Mouse (Mus musculus) neural tube, embryonic 14.5 days (tissue): ENCODE results near the gene Ccser2. TPM values are rescaled to one million over a fixed set of nuclear protein-coding genes. Genes with fewer than 3 reads are reported as not detected.
"Not testable (repeated sequence)": the region's sequence is repeated elsewhere in the genome, so short reads cannot be mapped to it uniquely, and the experiment has no call there.

Experiments
- ATAC-seq: fragments of 200-750 bp; cut with Nextera tagmentation; 2 replicates; pipeline ENCODE4 v1.8.0; 2017; ENCODE audit warnings: low read depth, mild to moderate bottlenecking, moderate TSS enrichment, moderate library complexity
- H3K27ac ChIP-seq: fragments of 300-500 bp; sonication (generic); 2 replicates; pipeline ENCODE4 v1.5.1; 2014; ENCODE audit warnings: low read depth, mild to moderate bottlenecking, control low read depth, low read length, moderate library complexity, mixed read lengths
- H3K27me3 ChIP-seq: fragments of 300-500 bp; sonication (generic); 2 replicates; pipeline ENCODE4 v1.6.1; 2014; ENCODE audit warnings: low read length; ENCODE audit not compliant: control insufficient read depth, insufficient read depth
- H3K36me3 ChIP-seq: fragments of 300-500 bp; sonication (generic); 2 replicates; pipeline ENCODE4 v1.6.1; 2014; ENCODE audit warnings: low read length, mixed read lengths; ENCODE audit not compliant: control insufficient read depth, insufficient read depth
- H3K4me1 ChIP-seq: fragments of 300-500 bp; sonication (generic); 2 replicates; pipeline ENCODE4 v1.6.1; 2014; ENCODE audit warnings: low read length; ENCODE audit not compliant: control insufficient read depth, insufficient read depth
- H3K4me2 ChIP-seq: fragments of 300-500 bp; sonication (generic); 2 replicates; pipeline ENCODE4 v1.6.1; 2014; ENCODE audit warnings: mild to moderate bottlenecking, low read depth, low read length, control low read depth
- H3K4me3 ChIP-seq: fragments of 300-500 bp; sonication (generic); 2 replicates; pipeline ENCODE4 v1.5.1; 2014; ENCODE audit warnings: low read depth, low read length, control low read depth, mixed read lengths
- H3K9ac ChIP-seq: fragments of 300-500 bp; sonication (generic); replicated peaks from 2 replicates; pipeline ENCODE4 v1.6.1; 2014; ENCODE audit warnings: low read depth, mild to moderate bottlenecking, control low read depth, low read length, mixed read lengths
- H3K9me3 ChIP-seq: fragments of 300-500 bp; sonication (generic); 2 replicates; pipeline ENCODE4 v1.6.1; 2016; ENCODE audit warnings: low read length; ENCODE audit not compliant: control insufficient read depth
- WGBS: fragments of 180-500 bp; shearing (Covaris S2); extraction: QIAGEN DNeasy Blood & Tissue Kit; methylation state at CpG from one replicate; pipeline ENCODE4 v1.1.7; 2014; 5-methylcytosine and 5-hydroxymethylcytosine counted together
- polyA plus RNA-seq: library from polyadenylated mRNA; unstranded; fragments of >200 nt; fragmentation: Nextera tagmentation; extraction: Ambion mirVana; gene quantifications from 2 replicates; pipeline ENCODE4 v1.2.1, GENCODE M21; 2014

Ccser2 gene
- 98.0 and 105 TPM in 2 replicates for polyA plus RNA-seq

GRCm38 (mm10) chr14:36968628-36969147, at the start of gene Ccser2:
Ccser2 (minus strand) TSS chr14:36968777.
- Histone ChIP-seq H3K27me3 (no peaks in the 10 kb centered on the region), H3K36me3 (no peaks in the 10 kb centered on the region), H3K27ac (peak within 1 kb of the TSS; percentile 88), H3K4me1 (peaks cover 14% of the 10 kb centered on the region; the same call in 1 of the 2 replicates), H3K4me2 (peak within 1 kb of the TSS; percentile 48), H3K4me3 (peak within 1 kb of the TSS; percentile 85), H3K9me3 (no peaks in the 10 kb centered on the region), H3K9ac (peak within 1 kb of the TSS; percentile 95)
- ATAC-seq, result peak; percentile 99
- 2% methylated on average over 39 of the region's 39 CpGs for WGBS

GRCm38 (mm10) chr14:37015894-37016293, 47.3 kb upstream of the Ccser2 start:
- no peak for ATAC-seq
- 38% methylated on average over 5 of the region's 5 CpGs for WGBS
- Histone ChIP-seq H3K4me1 (no peaks in the 10 kb centered on the region), H3K4me3 (no peak overlapping the region), H3K9ac (no peak overlapping the region), H3K9me3 (peaks cover 2% of the 10 kb centered on the region; the same call in 1 of the 2 replicates), H3K4me2 (no peak overlapping the region), H3K27me3 (no peaks in the 10 kb centered on the region), H3K36me3 (no peaks in the 10 kb centered on the region), H3K27ac (no peak overlapping the region)

- H3K4me3 ChIP-seq, result no peak overlapping the region
- ATAC-seq, result no peak
Observed at GRCm38 (mm10) chr14:37013644-37014043, 45.1 kb upstream of the Ccser2 start.

GRCm38 (mm10) chr14:37009686-37010085, 41.1 kb upstream of the Ccser2 start:
- WGBS, result 92% methylated on average over 2 of the region's 2 CpGs
- no peak overlapping the region for H3K27ac ChIP-seq
- no peak overlapping the region for H3K9ac ChIP-seq
- H3K27me3 ChIP-seq, result no peaks in the 10 kb centered on the region
- H3K4me3 ChIP-seq, result no peak overlapping the region
- ATAC-seq, result no peak
- H3K36me3 ChIP-seq, result no peaks in the 10 kb centered on the region
- peaks cover 5% of the 10 kb centered on the region; the same call in 1 of the 2 replicates for H3K4me1 ChIP-seq
- H3K4me2 ChIP-seq, result no peak overlapping the region
- H3K9me3 ChIP-seq, result no peaks in the 10 kb centered on the region

More at GRCm38 (mm10) chr14:37013644-37014043, 45.1 kb upstream of the Ccser2 start:
- Histone ChIP-seq H3K4me2 (no peak overlapping the region), H3K9me3 (peaks cover 2% of the 10 kb centered on the region; the same call in 1 of the 2 replicates), H3K4me1 (no peaks in the 10 kb centered on the region), H3K36me3 (no peaks in the 10 kb centered on the region), H3K27ac (no peak overlapping the region), H3K9ac (no peak overlapping the region), H3K27me3 (no peaks in the 10 kb centered on the region)
- 38% methylated on average over 3 of the region's 3 CpGs for WGBS

- Histone ChIP-seq H3K36me3 (no peaks in the 10 kb centered on the region), H3K4me1 (peaks cover 5% of the 10 kb centered on the region; the same call in 1 of the 2 replicates), H3K27ac (no peak overlapping the region), H3K27me3 (no peaks in the 10 kb centered on the region), H3K4me3 (no peak overlapping the region), H3K4me2 (no peak overlapping the region), H3K9ac (no peak overlapping the region), H3K9me3 (no peaks in the 10 kb centered on the region)
- WGBS, result 76% methylated on average over 8 of the region's 8 CpGs
- ATAC-seq, result no peak
Observed at GRCm38 (mm10) chr14:37006489-37006888, 37.9 kb upstream of the Ccser2 start.

- no peak overlapping the region for H3K27ac ChIP-seq
Observed at GRCm38 (mm10) chr14:37005865-37006264, 37.3 kb upstream of the Ccser2 start.

GRCm38 (mm10) chr14:37003431-37004095, 35.0 kb upstream of the Ccser2 start:
- ATAC-seq, result no peak
- no peak overlapping the region for H3K4me3 ChIP-seq

More at GRCm38 (mm10) chr14:37005865-37006264, 37.3 kb upstream of the Ccser2 start:
- no peaks in the 10 kb centered on the region for H3K27me3 ChIP-seq
- ATAC-seq, result peak; percentile 75
- peaks cover 5% of the 10 kb centered on the region; the same call in 1 of the 2 replicates for H3K4me1 ChIP-seq
- no peak overlapping the region for H3K4me3 ChIP-seq
- H3K36me3 ChIP-seq, result no peaks in the 10 kb centered on the region
- H3K4me2 ChIP-seq, result no peak overlapping the region
- no peak overlapping the region for H3K9ac ChIP-seq
- 36% methylated on average over 3 of the region's 3 CpGs for WGBS
- no peaks in the 10 kb centered on the region for H3K9me3 ChIP-seq

GRCm38 (mm10) chr14:37002852-37003251, 34.3 kb upstream of the Ccser2 start:
- WGBS, result 45% methylated on average over 2 of the region's 2 CpGs
- Histone ChIP-seq H3K36me3 (no peaks in the 10 kb centered on the region), H3K9ac (no peak overlapping the region), H3K4me3 (no peak overlapping the region), H3K4me1 (peaks cover 5% of the 10 kb centered on the region; the same call in 1 of the 2 replicates), H3K27me3 (no peaks in the 10 kb centered on the region), H3K9me3 (no peaks in the 10 kb centered on the region), H3K27ac (no peak overlapping the region), H3K4me2 (no peak overlapping the region)
- ATAC-seq, result no peak

More at GRCm38 (mm10) chr14:37003431-37004095, 35.0 kb upstream of the Ccser2 start:
- no peak overlapping the region for H3K9ac ChIP-seq
- H3K4me2 ChIP-seq, result no peak overlapping the region
- WGBS, result 85% methylated on average over 8 of the region's 8 CpGs
- H3K27ac ChIP-seq, result no peak overlapping the region
- H3K9me3 ChIP-seq, result no peaks in the 10 kb centered on the region
- no peaks in the 10 kb centered on the region for H3K27me3 ChIP-seq
- peaks cover 5% of the 10 kb centered on the region; the same call in 1 of the 2 replicates for H3K4me1 ChIP-seq
- H3K36me3 ChIP-seq, result no peaks in the 10 kb centered on the region

- not testable (repeated sequence) for H3K4me2 ChIP-seq, H3K27me3 ChIP-seq, H3K9ac ChIP-seq, H3K4me1 ChIP-seq, H3K36me3 ChIP-seq, ATAC-seq, H3K4me3 ChIP-seq, H3K9me3 ChIP-seq, H3K27ac ChIP-seq
- WGBS, result 84% methylated on average over 6 of the region's 6 CpGs
Observed at GRCm38 (mm10) chr14:37000780-37001179, 32.2 kb upstream of the Ccser2 start.
